11 mouse cellular contexts compared by ENCODE assay signal in genomic region chr3:104342220-104342619, GRCm38 (mm10).
A peak's percentile ranks its signal among the peaks of the same experiment; 100 is the strongest.
DNase-seq lines count a peak whose midpoint lies in the region; ATAC-seq and TF ChIP-seq lines count a peak whose summit lies in the region.
"Had no signal": no experiment of that assay in that cellular context is flagged by ENCODE, and none has a peak within 500 bp of the region (broad histone marks: within the 10 kb centered on the region; RNA-seq: fewer than 3 reads in every experiment).

No protein-coding gene starts in this region.

- intact Hi-C loops in heart, adult 2 months (cut with DNase I): no loop called here

- TF ChIP-seq EP300 in heart, adult 2 months (IDR thresholded peaks at IDR 0.05; ENCODE audit: insufficient read depth, low read depth, low read length): no peak
- no peak for TF ChIP-seq EP300 in lung, postnatal 0 days (IDR thresholded peaks at IDR 0.05)

- no peaks in the 10 kb centered on the region for H3K27me3 ChIP-seq in heart, embryonic 12.5 days (replicated peaks)
- no peaks in the 10 kb centered on the region for H3K27me3 ChIP-seq in heart, adult 2 months (ENCODE audit: control insufficient read depth, insufficient read depth, low read length)
- no peaks in the 10 kb centered on the region for H3K27me3 ChIP-seq in lung, postnatal 0 days (replicated peaks; ENCODE audit: insufficient read depth, low read length)
- H3K27me3 ChIP-seq: lung, embryonic 15.5 days had no signal

- no peak for TF ChIP-seq CTCF in heart, adult 2 months (IDR thresholded peaks at IDR 0.05)
- no peak for TF ChIP-seq CTCF in lung, postnatal 0 days (IDR thresholded peaks at IDR 0.05)

- no peak for TF ChIP-seq POLR2A in heart, adult 2 months (IDR thresholded peaks at IDR 0.05; ENCODE audit: insufficient read depth, low read depth, low read length)

- no peaks in the 10 kb centered on the region for H3K36me3 ChIP-seq in heart, embryonic 12.5 days
- no peaks in the 10 kb centered on the region for H3K36me3 ChIP-seq in heart, adult 2 months (ENCODE audit: control insufficient read depth, insufficient read depth, low read length)
- H3K36me3 ChIP-seq in lung, postnatal 0 days (ENCODE audit: insufficient read depth, low read length): no peaks in the 10 kb centered on the region
- H3K36me3 ChIP-seq: lung, embryonic 15.5 days had no signal

- no peak overlapping the region for H3K9ac ChIP-seq in heart, embryonic 12.5 days
- no peak overlapping the region for H3K9ac ChIP-seq in heart, adult 2 months (ENCODE audit: low read depth, low read length)
- no peak overlapping the region for H3K9ac ChIP-seq in lung, postnatal 0 days (replicated peaks; ENCODE audit: low read depth)
- H3K9ac ChIP-seq: lung, embryonic 15.5 days had no signal

- no peak overlapping the region for H3K4me2 ChIP-seq in heart, embryonic 12.5 days
- no peak overlapping the region for H3K4me2 ChIP-seq in lung, postnatal 0 days (replicated peaks; ENCODE audit: low read depth, low read length)
- H3K4me2 ChIP-seq: lung, embryonic 15.5 days had no signal

- H3K4me3 ChIP-seq in heart, embryonic 12.5 days: no peak overlapping the region
- no peak overlapping the region for H3K4me3 ChIP-seq in heart, adult 2 months
- H3K4me3 ChIP-seq in lung, postnatal 0 days (ENCODE audit: low read depth, low read length): no peak overlapping the region
- H3K4me3 ChIP-seq: lung, embryonic 15.5 days had no signal

- no peak for DNase-seq in heart, adult 2 months
- DNase-seq in lung, postnatal 0 days (ENCODE audit: low spot score): peak; percentile 41
- DNase-seq in lung, postnatal 4 days: no peak
- peak; percentile 38 to 71 for DNase-seq in left cerebral cortex, adult 9 months (ENCODE audit: low spot score in 2 of 2)
- no peak for DNase-seq in adrenal gland, postnatal 36 days
- DNase-seq in kidney, postnatal 36 days: no peak
- no peak for DNase-seq in cerebellum, adult 9-10 months
- DNase-seq: kidney, adult 9 months had no signal

- H3K79me2 ChIP-seq in heart, adult 2 months (replicated peaks; ENCODE audit: control insufficient read depth, insufficient read depth, low read length): no peaks in the 10 kb centered on the region

- H3K4me1 ChIP-seq in heart, embryonic 12.5 days (replicated peaks): peaks cover 31% of the 10 kb centered on the region
- no peaks in the 10 kb centered on the region for H3K4me1 ChIP-seq in heart, adult 2 months (ENCODE audit: control insufficient read depth, insufficient read depth, low read length)
- H3K4me1 ChIP-seq in lung, postnatal 0 days (ENCODE audit: insufficient read depth, low read depth, low read length): no peaks in the 10 kb centered on the region
- H3K4me1 ChIP-seq: lung, embryonic 15.5 days had no signal

- WGBS in heart, embryonic 12.5 days: 49% methylated on average over 6 of the region's 6 CpGs
- WGBS in heart, adult 2 months: 59% methylated on average over 6 of the region's 6 CpGs
- WGBS in lung, postnatal 0 days: 62% methylated on average over 6 of the region's 6 CpGs

- peak overlapping the region; percentile 53; the same call in 1 of the 2 replicates for H3K27ac ChIP-seq in heart, embryonic 12.5 days (ENCODE audit: poor library complexity, severe bottlenecking)
- no peak overlapping the region for H3K27ac ChIP-seq in heart, adult 2 months
- no peak overlapping the region for H3K27ac ChIP-seq in lung, postnatal 0 days (ENCODE audit: low read length)
- H3K27ac ChIP-seq: lung, embryonic 15.5 days had no signal

- no peaks in the 10 kb centered on the region for H3K9me3 ChIP-seq in heart, embryonic 12.5 days (replicated peaks)
- H3K9me3 ChIP-seq in lung, postnatal 0 days (ENCODE audit: low read length): no peaks in the 10 kb centered on the region
- H3K9me3 ChIP-seq: lung, embryonic 15.5 days had no signal

- no peak for ATAC-seq in heart, embryonic 12.5 days (ENCODE audit: insufficient number of reproducible peaks, low FRiP score)
- no peak for ATAC-seq in lung, postnatal 0 days
- ATAC-seq: CD4-positive, CD25-positive, alpha-beta regulatory T cell, adult 4 months had no signal

Comparison
In these comparisons a context has a peak if more than half of its experiments do, and no peak if none do; other contexts are left out.
1. DNase-seq: peak in lung, postnatal 0 days (single experiment) and left cerebral cortex, adult 9 months (2 of 2); none in heart, adult 2 months (0 of 2), lung, postnatal 4 days (0 of 2), adrenal gland, postnatal 36 days (0 of 2), kidney, postnatal 36 days (0 of 2) and cerebellum, adult 9-10 months (single experiment).